Mouse (Mus musculus) heart, adult 11 months (tissue): Measurements from ENCODE around the gene Ubiad1.

Experiments used
- DNase-seq: peaks from one replicate; pipeline ENCODE4 v3.0.0; 2022

Gene Ubiad1

DNA sequence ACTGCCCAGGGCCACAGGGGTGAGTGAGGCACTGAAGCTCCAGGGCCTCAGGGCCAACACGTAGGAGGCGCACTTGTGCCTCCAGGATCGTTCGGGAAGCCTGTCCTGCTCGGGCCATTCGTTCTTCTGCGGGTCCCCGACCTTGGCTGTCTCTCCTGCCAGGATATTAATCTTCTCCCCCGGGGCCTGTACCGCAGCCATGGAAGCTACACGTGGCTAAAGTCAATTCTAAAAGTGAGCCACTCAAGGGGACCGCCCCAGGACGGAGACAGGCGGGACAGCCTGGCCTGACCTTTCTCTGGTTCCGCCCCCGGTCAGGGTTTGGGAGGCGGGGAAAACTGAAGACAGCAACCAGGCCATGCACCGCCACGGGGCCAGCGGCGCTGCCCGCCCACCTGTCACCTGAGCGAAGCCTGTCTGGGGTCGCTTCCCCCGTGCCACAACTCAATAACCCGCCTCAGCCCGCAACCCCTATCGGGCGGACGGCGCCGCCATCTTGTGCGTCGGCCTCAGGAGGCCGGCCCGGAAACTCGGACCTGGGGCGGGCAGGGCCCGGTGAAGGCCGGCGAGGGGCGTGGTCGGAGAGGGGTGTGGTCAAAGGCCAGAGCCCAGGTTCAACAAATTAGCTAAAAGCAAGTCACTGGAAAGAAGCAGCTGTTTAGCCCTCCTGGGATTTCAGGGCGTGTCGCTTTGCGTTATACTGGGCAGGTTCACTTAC lies at the start of gene Ubiad1:
TSS of gene Ubiad1 (minus strand) at position 522 of the 718 bp plus-strand sequence.
- DNase-seq, result peak; percentile 99

DNA sequence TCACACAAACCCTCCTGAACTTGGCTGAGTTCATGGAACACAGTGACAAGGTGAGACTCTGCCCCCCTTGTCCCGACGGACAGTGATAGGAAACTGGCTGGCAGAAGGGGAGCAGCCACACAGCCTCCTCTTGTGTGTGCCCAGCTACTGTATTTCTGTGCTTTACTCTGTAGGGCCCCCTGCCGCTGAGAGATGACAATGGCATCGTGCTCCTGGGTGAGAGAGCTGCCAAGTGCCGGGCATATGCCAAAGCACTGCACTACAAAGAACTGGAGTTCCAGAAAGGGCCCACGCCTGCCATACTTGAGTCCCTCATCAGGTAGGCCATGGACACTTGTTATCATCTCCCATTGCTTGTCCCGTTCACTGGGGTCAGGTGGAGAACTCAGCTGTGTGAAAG lies 46.9 kb upstream of the Ubiad1 start:
- peak; percentile 91 for DNase-seq

DNA sequence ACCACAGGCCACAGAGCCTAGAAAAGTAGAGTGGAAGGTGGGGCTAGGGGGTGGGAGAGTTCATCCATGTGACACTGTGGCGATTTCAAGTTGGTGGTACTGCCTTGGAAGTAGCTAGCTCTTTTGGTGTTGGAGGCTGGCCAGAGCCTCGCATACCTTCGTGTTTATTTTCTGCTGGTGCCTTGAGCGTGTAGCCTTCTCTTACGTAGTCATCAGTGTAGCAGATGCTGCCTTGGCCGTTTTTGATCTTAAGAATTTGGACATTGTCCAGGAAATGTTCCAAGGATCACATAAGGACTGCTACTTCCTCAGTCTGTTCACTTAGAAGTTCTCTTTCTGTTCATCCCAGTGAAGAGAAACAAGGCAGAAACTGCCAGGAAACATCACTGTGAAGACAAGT lies 45.9 kb upstream of the Ubiad1 start:
- DNase-seq, result peak; percentile 94

DNA sequence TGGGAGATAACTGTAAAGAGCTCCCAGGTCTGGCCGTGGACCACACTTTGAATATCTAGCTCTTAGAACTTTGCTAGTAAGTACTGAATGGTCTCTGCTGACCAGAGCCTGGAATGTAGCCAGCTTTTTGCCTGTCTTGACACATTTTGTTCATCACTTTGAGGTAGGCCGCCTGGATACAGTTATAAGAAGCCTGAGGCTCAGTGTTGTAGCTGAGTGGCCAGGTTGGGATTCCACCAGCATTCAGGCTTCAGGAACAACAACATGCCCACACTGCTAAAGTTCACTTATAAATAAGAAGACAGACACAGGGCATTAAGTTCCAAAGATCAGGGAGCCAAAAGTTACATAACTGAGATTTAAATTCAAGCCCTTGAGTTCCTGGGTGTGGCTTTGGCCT lies 43.3 kb upstream of the Ubiad1 start:
- no peak for DNase-seq

DNA sequence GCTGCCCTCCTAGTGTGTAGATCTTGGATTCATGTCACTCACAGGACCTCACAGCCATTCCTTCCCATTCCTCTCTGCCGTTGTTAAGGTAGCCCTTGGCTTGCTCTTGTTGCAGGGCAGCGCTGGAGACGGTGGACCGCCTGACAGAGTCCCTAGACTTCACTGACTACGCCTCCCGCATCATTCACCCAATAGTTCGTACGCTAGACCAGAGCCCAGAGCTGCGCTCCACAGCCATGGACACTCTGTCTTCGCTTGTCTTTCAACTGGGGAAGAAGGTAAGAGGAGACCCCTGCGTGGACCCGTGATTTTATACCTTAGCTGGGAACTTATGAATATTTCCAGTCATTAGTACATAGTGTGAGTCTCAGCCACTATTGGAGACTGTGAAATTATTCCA lies 39.9 kb upstream of the Ubiad1 start:
- DNase-seq, result peak; percentile 82

DNA sequence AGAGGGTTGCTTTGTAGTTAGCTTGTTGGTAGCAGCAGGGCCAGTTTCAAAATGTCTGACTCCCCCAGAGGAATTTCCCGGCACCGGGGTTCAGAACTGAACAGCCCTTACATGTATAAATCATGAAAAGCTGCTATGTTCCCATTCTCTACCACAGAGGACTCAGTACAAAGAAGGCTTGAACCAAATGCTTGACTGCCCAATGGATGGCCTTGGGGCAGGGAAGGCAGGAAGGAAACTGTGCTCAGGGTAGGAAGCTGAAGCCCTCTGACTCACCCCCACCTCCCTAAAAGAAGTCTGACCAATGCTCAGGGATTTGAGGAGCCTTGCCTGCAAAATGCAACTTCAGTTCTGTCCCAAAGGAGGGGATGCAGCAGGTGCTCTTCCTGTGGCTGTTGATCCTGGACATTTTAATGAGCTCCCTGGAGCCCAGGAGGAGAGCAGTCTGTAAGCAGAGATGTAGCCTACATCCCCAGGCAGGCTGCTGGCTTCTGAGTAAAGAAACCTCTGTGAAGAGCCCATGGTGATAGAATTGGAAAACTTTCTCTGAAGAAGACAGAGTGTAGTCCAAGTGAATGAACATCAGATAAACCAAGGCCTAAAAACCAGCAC lies 37.1 kb upstream of the Ubiad1 start:
- DNase-seq, result no peak

DNA sequence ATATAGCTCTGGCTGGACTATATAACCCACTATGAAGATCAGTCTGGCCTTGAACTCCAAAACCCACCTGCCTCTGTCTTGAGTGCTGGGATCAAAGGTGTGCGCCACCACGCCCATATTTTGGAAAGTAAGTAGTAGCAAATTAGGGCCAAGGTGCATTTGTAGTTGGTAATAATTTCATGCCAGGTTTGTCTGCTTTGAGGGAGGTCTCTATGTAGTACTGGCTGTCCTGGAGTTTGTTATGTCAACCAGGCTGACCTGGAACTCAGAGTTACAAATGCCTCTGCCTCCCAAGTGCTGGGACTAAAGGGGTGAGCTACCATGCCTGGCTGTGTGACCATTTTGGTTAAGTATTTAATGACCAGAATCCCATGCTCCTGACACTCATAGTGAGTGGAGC lies 35.7 kb upstream of the Ubiad1 start:
- peak; percentile 59 for DNase-seq

DNA sequence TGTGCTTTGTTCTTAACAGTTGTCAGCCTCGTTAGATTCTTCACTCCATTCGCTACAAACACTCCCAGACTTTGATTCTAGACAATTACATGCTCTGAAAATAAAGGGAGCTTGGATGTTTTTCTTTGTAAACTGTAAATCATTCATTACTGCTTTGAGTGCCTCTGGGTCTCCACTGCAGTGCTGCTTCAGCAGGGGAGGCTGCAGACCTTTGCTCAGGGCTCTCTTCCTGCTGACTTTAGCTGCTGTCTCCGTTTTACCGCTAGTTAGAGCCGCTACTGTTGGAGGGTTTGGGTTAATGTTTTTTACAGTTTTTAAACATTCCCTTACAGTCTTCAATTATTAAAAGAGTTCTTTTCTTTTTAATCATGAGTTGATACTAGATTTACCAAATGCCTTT lies 28.9 kb upstream of the Ubiad1 start:
- no peak for DNase-seq

DNA sequence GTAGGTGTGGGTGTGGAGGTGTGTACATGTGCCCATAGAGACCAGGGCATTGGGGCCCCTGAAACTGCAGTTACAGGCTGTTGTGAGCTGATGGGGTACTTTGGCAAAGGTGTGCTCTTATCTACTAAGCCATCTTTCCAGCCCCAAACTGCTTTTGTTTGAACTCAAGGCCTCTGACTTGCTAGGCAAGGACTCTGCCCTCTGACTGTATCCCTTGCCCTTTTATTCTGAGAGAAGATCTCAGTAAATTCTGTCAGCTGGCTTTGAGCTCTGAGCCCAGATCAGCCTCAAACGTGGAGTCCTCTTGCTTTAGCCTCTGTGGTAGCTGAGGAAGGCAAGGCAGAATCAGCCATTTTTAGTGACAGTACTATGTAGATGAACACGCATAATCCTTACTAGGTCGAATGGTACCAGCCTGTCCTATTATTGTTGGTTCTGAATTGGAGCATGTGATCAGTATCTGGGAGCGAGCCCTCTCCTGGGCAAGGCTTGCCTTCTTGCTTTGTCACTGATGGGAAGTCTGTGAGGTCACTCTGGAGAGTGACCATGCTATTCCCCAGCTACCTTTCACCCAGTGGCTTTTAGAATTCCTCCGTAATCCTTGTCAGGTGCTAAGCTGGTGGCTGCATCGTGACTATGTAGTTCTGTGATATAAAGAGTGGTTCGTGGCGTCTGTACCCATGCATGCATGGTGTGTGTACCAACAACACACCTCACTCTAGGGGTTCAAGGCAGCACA lies 28.0 kb upstream of the Ubiad1 start:
- peak; percentile 90 for DNase-seq

DNA sequence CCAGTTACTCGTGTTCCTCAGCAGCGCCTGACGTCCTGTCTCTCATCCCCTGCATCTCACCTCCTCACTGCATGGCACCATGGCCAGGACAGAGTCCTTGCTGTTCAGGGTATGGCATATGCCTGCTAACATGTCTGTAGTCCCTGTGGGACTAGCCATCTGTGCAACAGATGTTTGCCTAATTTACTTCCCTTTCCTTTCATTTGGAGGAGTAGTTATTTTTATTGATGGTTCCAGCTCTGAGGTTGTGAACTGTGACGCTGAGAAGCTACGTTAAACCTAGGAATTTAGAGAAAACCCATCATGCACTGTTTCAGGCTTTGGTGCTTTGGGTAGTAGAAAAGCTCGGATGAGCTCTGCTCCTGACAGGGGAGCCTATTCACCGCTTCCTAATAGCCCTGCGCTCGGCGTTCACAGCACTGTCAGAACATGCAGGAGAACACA lies 26.8 kb upstream of the Ubiad1 start:
- DNase-seq, result peak; percentile 76

DNA sequence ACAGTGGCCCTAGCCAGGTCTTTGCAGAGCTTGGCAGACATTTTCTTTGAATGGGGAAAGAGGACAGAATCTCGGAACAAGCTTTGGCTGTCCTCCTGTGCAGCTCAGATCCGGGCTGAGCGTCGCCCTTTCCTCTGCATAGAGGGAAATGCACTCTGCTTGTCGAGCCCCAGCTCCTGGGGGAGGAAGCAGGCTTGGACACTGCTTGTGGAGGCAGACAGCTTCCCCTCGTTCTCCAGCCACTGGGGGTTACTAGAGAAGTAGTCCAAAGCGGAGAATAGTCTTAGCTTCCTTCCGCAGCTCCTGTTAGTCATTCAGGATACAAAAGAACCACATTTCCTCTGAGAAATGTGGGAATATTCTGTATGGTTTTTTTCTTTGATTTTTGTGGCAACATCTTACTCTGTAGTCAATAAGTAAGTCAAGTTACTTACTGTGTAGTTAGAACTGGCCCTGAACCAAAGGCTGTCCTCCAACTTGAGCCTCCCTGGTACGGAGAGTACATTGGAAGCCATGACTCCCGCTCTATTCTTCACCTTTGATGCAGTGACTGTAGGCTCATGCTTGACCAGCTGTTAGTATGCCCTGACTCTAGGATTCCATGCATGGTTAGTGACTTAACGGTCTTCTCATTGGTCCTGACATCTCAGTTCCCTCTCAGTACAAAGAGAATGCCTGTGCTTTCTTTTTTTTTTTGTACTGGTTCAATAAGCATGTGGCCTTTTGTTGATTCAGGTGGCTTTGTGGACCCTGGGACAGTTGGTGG lies 25.1 kb upstream of the Ubiad1 start:
- DNase-seq, result peak; percentile 85

DNA sequence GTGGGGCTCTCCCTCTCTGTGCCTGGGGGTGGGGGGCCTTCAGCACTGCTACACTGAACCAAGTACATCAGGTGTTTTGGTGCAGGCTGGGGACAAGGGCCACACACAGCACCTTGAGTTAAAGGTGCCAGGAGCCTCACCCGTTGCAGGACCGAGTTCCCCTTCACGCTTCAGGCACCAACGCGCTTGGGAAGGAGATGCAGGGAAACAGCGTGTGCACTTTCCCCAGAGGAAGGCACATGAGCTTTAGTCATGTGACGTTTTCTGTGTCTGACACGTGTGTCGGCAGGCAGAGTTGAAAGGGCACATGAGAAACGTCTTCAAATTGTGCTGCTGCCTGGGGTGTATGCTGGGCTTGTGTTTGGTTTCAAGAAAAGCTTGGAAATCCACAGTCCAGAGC lies 23.8 kb upstream of the Ubiad1 start:
- DNase-seq, result peak; percentile 79

DNA sequence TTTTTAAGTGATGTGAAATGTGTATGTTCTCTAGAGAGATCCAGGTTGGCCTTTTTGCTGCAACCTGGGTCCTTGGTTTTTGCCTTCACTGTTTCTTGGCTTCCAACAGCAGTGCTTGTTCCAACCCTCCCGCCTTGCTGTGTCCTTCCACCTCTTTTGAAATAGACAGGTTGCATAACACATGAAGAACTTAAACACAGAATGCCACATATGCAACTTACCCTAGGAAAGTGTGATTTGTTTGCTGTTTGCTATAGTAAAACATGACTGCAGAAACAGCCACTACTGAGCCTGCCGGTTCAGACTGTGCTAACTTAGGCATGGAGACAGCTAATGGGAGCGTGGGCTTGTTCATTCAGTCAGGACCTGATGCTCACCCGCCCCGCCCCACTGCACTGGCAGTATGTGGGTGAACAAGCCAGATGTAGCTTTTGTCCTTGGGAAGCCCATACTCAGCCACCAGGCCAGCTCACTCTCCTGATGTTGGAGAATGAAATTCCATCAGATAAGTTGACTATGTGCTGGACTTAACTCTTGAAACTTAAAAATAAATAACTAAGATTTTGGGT lies 22.0 kb upstream of the Ubiad1 start:
- no peak for DNase-seq

DNA sequence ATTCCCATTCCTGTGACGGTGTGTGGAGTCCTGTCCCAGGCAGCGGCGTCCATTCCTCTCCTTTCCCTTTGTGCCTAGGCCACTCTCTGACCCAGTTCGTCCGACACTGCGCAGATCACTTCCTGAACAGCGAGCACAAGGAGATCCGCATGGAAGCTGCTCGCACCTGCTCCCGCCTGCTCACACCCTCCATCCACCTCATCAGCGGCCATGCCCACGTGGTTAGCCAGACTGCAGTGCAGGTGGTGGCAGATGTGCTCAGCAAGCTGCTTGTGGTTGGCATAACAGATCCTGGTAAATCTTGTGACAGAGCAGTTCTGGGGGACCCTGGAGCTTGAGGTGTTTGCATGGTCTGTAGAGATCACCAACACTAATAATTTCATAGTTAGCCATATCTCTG lies 20.3 kb upstream of the Ubiad1 start:
- peak; percentile 83 for DNase-seq

DNA sequence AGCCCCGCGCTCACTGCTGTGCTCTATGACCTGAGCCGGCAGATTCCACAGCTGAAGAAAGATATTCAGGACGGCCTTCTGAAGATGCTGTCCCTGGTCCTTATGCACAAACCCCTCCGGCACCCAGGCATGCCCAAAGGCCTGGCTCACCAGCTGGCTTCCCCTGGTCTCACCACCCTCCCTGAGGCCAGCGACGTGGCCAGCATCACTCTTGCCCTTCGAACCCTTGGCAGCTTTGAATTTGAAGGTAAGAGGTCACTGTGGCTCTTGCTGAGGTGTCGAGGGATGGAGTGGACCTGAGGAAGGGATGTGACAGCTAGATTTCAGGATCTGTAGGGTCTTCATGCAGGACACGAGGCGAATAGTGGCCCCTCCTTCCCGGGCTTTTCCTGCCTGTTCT lies 19.7 kb upstream of the Ubiad1 start:
- peak; percentile 70 for DNase-seq

DNA sequence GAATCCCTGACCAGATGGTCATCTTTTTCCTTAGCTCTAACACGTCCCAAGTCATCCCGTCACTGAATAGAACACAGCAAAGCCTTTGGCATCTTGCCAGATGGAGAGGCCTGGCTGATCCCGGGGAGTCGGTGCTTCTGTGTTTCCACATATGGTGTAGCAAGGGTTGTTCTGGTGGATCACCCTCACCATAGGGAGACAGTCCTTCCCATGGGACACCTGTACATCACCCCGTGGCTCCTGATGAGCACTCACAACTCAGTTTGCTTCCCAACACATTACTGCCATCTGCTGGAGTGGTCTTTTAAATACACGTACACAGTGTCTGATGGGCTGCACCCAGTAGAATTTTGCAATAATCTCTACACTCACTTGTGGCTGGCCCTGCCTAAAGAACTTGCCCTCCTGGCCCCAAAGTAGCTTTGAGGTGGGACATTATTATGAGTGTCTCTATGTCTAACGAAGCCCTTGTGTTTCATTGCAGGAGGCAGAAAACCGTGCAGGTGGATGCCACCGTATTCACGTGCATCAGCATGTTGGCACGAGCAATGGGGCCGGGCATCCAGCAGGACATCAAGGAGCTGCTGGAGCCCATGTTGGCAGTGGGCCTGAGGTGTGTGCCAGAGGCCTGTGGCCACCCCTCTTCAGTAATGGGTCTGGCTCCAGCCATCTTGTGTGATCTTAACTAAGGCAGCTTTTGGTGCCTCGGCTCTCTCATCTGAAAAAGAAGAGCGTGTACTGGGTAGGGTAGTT lies 18.8 kb upstream of the Ubiad1 start:
- peak; percentile 89 for DNase-seq

DNA sequence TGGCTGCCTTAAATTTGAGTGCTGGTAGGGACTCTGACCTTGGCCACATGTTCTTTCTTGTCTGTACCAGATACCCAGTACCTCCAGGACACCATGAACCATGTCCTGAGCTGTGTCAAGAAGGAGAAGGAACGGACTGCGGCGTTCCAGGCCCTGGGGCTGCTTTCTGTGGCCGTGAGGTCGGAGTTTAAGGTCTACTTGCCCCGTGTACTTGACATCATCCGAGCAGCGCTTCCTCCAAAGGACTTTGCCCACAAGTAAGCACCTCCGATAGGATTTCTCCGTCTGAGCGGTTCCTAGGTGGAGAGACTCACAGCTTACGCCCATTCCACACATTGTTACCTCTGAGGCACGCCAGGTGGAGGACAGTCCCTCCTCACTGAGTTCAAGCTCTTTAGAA lies 18.1 kb upstream of the Ubiad1 start:
- DNase-seq, result no peak

DNA sequence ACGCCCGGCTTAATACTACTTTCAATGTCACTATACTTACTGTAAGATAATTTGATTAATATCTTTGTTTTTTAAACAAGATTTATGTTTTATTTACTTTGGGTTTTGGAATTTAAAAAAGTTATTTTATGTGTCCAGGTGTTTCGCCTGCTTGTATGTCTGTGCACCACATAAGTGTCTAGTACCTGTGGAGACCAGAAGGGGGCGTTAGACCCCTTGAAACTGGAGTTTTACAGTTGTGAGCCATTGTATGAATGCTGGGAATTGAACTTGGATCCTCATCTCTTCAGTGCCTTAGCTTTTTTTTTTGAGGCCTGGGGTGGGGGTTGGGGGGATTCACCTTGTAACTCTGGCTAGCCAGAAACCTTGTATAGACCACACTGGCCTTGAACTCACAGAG lies 17.2 kb upstream of the Ubiad1 start:
- DNase-seq, result no peak

DNA sequence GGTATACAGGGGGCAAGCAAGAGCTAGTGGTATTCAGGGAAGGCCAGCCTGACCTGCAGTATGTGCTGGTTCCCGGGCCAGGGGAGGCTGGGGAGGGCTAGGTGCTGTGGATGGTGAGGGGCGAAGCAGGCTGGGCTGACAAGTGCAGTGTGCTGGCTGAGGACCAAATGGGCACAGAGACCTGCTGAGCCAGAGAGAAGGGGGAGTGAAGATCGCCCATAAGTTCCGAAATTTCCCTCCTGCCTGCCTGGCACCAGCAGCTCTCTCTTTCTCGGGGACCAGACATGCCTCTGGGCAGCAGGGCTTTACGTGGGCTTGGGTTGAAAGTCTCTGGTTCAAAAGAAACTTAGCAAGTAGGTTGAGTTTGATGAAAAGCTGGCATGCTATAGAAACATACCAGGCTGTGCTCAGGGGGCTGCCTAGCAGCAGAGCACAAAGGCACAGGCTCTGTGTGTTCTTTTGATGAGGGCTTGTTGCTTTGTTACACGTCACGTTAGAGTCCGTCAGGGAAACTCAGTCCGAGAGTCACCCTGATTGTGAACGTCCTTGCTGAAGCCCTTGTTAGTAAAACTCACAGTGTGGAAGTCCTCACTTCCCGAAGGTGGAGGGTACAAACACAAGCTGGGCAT lies 16.2 kb upstream of the Ubiad1 start:
- no peak for DNase-seq

DNA sequence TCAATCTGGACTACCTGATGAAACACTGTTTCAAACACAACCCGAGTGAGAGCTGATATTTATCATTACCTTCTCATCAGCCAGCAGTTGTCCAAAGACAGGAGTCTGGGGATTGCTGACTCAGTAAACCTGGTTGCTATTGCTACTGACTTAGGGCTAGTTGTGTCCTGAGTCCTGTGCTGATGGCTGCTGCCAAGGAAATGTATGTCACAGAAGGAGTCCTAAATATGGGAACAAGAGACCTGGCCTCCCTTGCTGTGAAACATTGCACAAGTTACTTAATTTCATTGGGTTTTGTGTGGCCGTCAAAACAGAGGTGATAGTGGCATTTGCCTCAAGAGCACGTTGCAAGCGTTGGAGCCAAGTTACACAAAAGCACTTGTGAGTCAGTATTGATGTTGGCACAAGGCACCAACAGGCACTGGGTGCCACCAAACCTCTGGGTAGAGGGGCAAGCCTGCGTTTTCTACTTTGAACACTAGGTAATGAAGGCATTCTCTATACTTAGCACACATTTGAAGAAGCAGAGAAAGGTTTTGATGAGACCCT lies 11.0 kb upstream of the Ubiad1 start:
- DNase-seq, result peak; percentile 81

DNA sequence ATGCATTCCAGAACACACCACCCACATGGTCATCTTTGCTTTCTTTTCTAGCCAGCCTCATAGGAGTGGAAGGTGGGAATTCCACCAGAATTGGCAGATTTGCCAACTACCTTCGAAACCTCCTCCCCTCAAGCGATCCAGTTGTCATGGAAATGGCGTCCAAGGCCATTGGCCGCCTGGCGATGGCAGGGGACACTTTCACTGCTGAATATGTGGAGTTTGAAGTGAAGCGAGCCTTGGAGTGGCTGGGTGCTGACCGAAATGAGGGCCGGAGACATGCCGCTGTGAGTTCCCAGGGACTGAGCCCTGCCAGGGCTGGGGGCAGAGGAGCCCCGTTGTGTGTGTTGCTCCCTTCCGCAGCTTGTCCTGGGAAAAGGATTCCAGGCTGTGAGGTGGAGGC lies 9.1 kb upstream of the Ubiad1 start:
- peak; percentile 84 for DNase-seq
